Mouse (Mus musculus): Measurements from ENCODE around the gene 1810010H24Rik. TPM values are rescaled to one million over a fixed set of nuclear protein-coding genes. Genes with fewer than 3 reads are reported as not detected.
A peak's percentile ranks its signal among the peaks of the same experiment; 100 is the strongest.

1810010H24Rik gene
- polyA plus RNA-seq, 1 experiment from 2014 or later: 1.5 TPM

DNA sequence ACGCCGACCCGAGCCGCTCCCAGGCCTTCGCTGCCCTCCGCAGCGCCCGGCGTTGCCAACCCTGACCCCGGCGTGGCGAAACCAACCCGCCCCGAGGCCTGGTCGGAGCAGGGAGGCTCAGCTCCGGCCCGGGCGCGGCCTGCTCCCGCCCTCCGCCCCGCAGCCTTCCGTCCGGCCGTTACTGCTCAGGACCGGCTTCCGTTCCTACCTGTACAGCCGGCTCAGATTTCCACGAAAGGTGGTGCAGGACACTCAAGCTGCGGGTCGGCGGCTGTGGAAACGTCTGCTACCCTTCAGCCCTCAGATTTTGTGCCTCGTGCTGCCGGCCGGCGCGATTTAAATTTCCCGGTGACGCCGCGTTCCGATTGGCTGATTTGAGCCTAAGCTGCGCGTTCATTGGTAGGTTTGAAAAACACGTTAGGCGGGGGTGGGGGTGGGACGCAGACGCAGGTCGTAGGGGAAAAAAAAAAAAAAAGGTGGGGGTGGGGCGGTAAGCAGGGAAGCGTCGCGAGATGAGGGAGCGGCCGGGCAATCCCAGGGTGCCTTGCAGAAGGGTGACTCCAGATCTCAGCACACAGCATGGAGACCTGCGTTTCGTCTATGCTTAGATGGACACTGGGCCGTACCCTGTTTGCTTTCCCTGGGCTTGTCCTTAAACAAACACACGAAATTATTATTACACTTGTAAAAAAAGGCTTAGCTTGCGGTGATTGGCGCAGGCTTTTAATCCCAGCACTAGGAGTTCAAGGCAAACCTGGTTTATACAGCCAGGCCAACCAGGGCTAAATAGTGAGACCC is 26.1 kb upstream of the 1810010H24Rik start, which contains the start of gene Kpna2:
Gene Kpna2, minus strand, starts transcription at position 391 of the 798 bp plus-strand sequence.
- H3K27me3 ChIP-seq (replicated peaks): no peaks in the 10 kb centered on the region; the same call in 1 of the 2 replicates
- H3K36me3 ChIP-seq: peaks cover 32% of the 10 kb centered on the region
- peak within 1 kb of the TSS; percentile 85 for H3K4me3 ChIP-seq
- H3K4me1 ChIP-seq: peaks cover 37% of the 10 kb centered on the region
- H3K4me2 ChIP-seq: peak within 1 kb of the TSS; percentile 77
- H3K9me3 ChIP-seq (replicated peaks): no peaks in the 10 kb centered on the region
- under 1% methylated on average over 52 of the region's 62 CpGs for WGBS (ENCODE audit: insufficient replicate concordance)
- peak within 1 kb of the TSS; percentile 94 for H3K9ac ChIP-seq
- H3K27ac ChIP-seq: peak within 1 kb of the TSS; percentile 90
- peak; percentile 88 for ATAC-seq

DNA sequence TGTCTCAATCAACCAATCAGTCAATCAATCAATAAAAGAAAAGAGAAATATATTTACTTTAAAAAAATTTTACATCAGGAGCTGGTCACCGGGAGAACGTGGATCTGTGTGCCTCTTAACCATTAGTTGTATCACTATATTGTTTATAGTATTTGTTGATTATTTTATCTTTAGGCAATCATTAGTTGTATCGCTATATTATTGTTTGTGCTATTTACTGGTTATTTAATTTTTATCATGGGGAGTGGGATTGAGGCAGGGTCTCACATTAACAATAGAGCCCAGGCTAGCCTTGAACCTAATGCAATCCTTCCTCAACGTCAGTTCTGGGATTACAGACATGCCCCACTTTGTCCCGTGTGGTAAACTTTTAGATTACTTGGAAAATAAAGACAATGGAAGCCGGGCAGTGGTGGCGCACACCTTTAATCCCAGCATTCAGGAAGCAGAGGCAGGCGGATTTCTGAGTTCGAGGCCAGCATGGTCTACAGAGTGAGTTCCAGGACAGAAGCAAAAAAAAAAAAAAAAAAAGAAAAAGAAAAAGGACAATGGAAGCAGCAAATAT is 25.4 kb upstream of the 1810010H24Rik start:
- peak overlapping the region; percentile 52 for H3K4me3 ChIP-seq
- peak overlapping the region; percentile 77 for H3K4me2 ChIP-seq
- peak overlapping the region; percentile 82 for H3K27ac ChIP-seq
- H3K9me3 ChIP-seq (replicated peaks): no peaks in the 10 kb centered on the region
- peaks cover 25% of the 10 kb centered on the region for H3K36me3 ChIP-seq
- peaks cover 30% of the 10 kb centered on the region for H3K4me1 ChIP-seq
- H3K27me3 ChIP-seq (replicated peaks): no peaks in the 10 kb centered on the region; the same call in 1 of the 2 replicates
- ATAC-seq: no peak
- 76% methylated on average over 9 of the region's 9 CpGs for WGBS (ENCODE audit: insufficient replicate concordance)
- H3K9ac ChIP-seq: peak overlapping the region; percentile 67

DNA sequence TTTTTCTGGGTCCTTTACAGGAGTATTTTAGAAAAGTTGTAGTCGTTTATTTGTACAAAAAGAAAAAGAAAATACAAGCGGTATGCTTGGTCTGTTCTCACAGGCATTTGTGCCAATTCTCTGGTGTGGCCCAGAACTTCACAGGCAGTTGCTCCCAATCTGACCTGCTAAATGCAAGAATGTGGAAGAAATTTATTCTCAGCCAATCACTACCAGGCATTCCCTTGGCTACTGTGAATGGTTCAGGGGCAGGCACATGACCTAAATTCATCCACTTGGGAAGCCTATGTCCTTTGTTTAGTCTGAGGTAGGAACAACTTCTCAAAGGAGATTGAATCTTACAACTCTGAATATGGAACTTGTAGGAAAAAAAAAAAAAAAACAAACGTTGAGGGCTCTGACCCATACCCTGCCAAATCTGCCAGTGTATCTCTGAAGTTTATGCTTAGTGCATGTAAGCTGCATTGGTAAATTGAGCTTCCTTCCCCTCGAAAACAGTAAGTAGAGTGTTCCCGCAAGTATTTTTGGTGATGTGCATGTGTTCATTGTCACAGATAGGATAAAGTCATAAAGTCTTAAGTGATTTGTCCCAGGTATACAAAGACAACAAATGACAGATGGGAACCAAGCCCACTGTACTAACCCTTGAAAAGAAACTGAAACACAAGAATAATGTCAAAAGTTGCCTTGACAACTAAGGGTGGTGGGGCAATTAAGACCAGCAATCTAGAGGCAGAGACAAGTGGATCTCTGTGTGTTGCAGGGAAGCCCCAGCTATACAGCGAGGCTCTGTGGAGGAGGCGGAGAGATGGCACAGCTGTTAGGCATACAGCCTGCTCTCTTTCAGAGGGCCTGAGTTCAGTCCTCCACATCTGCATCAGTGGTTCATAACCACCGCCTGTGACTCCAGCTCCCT is 23.5 kb upstream of the 1810010H24Rik start:
- Histone ChIP-seq H3K9ac (no peak overlapping the region), H3K27ac (no peak overlapping the region), H3K4me3 (no peak overlapping the region), H3K36me3 (peaks cover 5% of the 10 kb centered on the region), H3K4me1 (peaks cover 10% of the 10 kb centered on the region), H3K4me2 (no peak overlapping the region), H3K9me3 (replicated peaks) (no peaks in the 10 kb centered on the region), H3K27me3 (replicated peaks) (no peaks in the 10 kb centered on the region; the same call in 1 of the 2 replicates)
- 54% methylated on average over 8 of the region's 8 CpGs for WGBS (ENCODE audit: insufficient replicate concordance)
- ATAC-seq: no peak

DNA sequence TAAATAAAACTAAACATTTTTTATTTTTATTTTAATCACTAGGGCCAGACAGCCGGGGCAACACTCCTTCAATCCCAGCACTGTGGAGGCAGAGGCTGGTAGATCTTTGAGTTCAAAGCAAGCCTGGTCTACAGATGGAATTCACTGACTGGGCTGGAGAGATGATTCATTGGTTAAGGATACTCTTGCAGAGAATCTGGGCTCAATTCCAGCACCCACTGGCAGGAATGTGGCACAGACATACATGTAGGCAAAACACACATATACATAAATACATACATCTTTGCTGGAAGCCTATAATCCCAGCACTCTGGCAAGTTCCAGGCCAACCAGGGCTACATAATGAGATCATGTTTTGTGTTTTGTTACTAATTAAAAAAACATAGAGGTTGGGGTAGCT is 19.9 kb upstream of the 1810010H24Rik start:
- Histone ChIP-seq H3K9ac (no peak overlapping the region), H3K4me2 (no peak overlapping the region), H3K9me3 (replicated peaks) (no peaks in the 10 kb centered on the region), H3K27ac (no peak overlapping the region), H3K27me3 (replicated peaks) (peaks cover 13% of the 10 kb centered on the region), H3K4me3 (no peak overlapping the region), H3K4me1 (no peaks in the 10 kb centered on the region), H3K36me3 (no peaks in the 10 kb centered on the region)
- 75% methylated on average over 1 of the region's 1 CpGs for WGBS (ENCODE audit: insufficient replicate concordance)
- ATAC-seq: no peak

DNA sequence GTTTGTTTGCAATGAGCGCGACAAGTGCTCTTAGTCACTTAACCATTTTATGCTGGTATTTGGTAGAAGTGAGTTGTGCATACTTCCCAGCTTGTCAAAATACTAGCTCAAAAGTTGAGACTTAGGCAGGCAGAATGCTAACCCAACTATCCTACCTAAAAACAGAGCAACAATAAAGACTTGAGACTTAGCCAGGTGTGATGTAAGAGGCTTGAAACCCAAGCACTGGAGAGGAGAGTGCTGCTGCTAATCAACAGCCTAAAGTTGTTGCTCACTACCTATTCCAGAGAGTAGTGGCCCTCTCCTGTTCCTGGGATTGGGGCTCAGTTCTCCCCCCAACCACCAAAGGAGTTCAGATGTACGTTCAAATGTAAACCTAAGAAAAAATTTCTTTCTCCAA is 15.0 kb upstream of the 1810010H24Rik start:
- H3K4me2 ChIP-seq: no peak overlapping the region
- no peak overlapping the region for H3K4me3 ChIP-seq
- H3K9me3 ChIP-seq (replicated peaks): no peaks in the 10 kb centered on the region
- no peak overlapping the region for H3K27ac ChIP-seq
- no peak for ATAC-seq
- no peak overlapping the region for H3K9ac ChIP-seq
- WGBS (ENCODE audit: insufficient replicate concordance): 90% methylated on average over 3 of the region's 3 CpGs
- no peaks in the 10 kb centered on the region for H3K36me3 ChIP-seq
- peaks cover 13% of the 10 kb centered on the region for H3K27me3 ChIP-seq (replicated peaks)
- H3K4me1 ChIP-seq: peaks cover 21% of the 10 kb centered on the region

DNA sequence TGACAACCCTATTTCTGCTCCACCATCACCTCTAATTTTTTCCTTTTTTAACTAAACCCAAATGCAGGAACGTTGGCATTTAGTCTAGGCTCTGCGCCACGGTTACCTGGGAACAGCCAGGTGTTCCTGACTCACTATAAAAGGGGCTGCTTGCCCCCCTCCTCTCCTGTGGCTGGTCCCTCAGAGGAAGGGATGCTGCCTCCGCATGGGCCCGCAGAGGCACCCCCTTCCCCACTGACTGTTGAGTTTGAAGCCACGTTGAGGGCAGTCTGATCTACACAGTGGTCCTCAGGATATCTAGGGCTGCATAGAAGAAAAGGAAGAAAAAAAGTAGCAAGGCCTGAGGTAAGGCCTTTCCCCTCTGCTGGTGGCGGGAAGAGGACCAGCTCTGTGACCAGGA is 14.3 kb upstream of the 1810010H24Rik start:
- H3K27ac ChIP-seq: no peak overlapping the region
- no peak for ATAC-seq
- peaks cover 13% of the 10 kb centered on the region for H3K27me3 ChIP-seq (replicated peaks)
- peak overlapping the region; percentile 66 for H3K4me2 ChIP-seq
- peaks cover 21% of the 10 kb centered on the region for H3K4me1 ChIP-seq
- no peaks in the 10 kb centered on the region for H3K36me3 ChIP-seq
- 71% methylated on average over 7 of the region's 7 CpGs for WGBS (ENCODE audit: insufficient replicate concordance)
- H3K9me3 ChIP-seq (replicated peaks): no peaks in the 10 kb centered on the region
- no peak overlapping the region; the same call in 1 of the 2 replicates for H3K4me3 ChIP-seq
- no peak overlapping the region for H3K9ac ChIP-seq

DNA sequence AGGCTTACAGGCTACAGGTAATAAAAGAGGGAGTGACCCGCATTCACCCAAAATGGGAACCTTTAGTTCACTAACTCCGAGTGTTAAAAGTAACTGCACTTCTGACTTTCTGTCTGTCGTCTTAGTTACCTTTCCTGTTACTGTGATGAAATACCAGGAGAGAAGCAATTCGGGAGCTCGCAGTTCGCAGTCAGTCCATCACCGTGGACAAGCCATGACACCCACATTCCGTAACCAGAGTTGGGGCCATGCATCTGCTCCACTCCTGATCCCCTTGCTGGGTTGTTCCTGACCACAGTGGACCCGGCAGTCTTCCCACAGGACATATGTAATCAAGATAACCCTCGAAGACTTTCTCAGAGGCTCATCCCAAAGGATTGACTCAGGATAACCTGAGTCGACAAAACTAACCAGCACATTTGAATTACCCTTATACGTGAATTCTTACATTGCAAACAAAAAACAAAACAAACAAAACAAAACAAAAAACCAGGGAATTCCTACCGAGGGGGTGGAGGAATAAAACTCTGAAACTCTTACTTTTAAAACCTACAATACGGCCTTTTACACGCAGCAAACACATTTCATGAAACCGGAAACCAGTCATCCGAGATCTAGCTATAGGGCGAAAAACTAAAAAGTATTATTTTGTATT is 13.7 kb upstream of the 1810010H24Rik start:
- WGBS (ENCODE audit: insufficient replicate concordance): 31% methylated on average over 18 of the region's 18 CpGs
- H3K4me2 ChIP-seq: peak overlapping the region; percentile 66
- H3K4me1 ChIP-seq: peaks cover 21% of the 10 kb centered on the region
- H3K9me3 ChIP-seq (replicated peaks): no peaks in the 10 kb centered on the region
- H3K9ac ChIP-seq: peak overlapping the region; percentile 85
- no peaks in the 10 kb centered on the region for H3K36me3 ChIP-seq
- peak overlapping the region; percentile 69 for H3K4me3 ChIP-seq
- H3K27ac ChIP-seq: peak overlapping the region; percentile 95
- peaks cover 13% of the 10 kb centered on the region for H3K27me3 ChIP-seq (replicated peaks)
- ATAC-seq: no peak

DNA sequence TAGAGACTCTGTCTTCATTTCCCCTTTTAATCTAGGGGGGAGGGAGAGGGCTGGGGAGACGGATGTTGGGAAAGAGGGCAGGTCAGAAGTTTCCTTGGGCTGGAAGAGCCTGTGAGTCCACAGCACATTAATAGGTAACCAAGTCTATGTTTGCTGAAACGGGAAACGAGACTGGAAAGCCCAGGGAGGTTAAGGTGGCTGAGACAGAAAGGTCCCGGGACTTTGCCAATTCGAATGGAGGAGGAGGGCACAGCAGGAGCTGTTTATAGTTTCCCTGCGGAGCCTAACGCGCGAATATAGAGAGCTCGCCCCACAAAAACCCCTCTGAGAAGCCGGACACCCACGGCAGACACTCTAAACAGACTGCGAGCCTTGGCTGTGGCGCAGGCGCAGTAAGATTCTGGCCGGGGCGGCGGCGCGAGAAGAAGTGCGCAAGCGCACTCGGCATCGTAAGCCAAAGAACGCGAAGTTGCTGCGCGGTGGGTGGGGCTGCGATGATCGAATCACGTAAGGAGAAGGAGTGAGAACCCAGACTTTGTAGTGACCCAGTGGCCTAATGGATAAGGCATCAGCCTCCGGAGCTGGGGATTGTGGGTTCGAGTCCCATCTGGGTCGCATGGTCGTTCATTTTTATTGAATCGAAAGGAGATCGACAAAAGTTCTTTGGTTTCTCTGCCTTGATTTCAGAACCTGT is 13.0 kb upstream of the 1810010H24Rik start:
- H3K4me3 ChIP-seq: peak overlapping the region; percentile 69
- H3K27me3 ChIP-seq (replicated peaks): peaks cover 13% of the 10 kb centered on the region

DNA sequence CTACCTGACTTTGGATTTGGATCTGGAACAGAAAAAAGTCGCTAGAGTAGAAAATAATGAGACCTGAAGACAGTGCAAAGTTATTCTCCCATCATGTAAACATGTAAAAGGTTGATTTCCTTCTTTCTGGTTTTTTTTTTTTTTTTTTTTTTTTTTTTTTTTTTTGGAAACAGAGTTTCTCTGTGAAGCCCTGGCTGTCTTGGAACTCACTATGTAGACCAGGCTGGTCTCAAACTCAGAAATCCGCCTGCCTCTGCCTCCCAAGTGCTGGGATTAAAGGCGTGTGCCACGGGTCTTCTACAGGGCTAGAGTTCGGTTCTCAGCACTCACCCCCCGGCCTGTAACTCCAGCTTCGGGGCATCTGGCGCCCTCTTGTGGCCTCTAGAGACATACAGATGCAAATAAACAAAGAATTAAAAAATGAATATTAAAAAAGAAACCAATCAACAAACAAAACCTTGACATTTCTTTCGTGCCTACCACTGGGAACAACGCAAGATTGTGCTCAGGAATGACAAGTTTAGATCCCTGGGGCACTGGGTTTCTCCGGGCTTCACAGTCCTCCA is 11.4 kb upstream of the 1810010H24Rik start:
- Histone ChIP-seq H3K4me3 (no peak overlapping the region), H3K9me3 (replicated peaks) (no peaks in the 10 kb centered on the region), H3K36me3 (no peaks in the 10 kb centered on the region), H3K4me1 (peaks cover 26% of the 10 kb centered on the region), H3K27ac (no peak overlapping the region), H3K9ac (no peak overlapping the region), H3K4me2 (0 out of 2 replicates have a peak overlapping the region, but pooled peaks have one; percentile 36), H3K27me3 (replicated peaks) (no peaks in the 10 kb centered on the region; the same call in 1 of the 2 replicates)
- ATAC-seq: no peak
- 75% methylated on average over 11 of the region's 11 CpGs for WGBS (ENCODE audit: insufficient replicate concordance)

More for the DNA sequence above, 13.0 kb upstream of the 1810010H24Rik start:
- Histone ChIP-seq H3K36me3 (no peaks in the 10 kb centered on the region), H3K9me3 (replicated peaks) (no peaks in the 10 kb centered on the region), H3K9ac (peak overlapping the region; percentile 85), H3K27ac (peak overlapping the region; percentile 95), H3K4me1 (peaks cover 21% of the 10 kb centered on the region), H3K4me2 (peak overlapping the region; percentile 66)
- under 1% methylated on average over 37 of the region's 37 CpGs for WGBS (ENCODE audit: insufficient replicate concordance)
- peak; percentile 92 for ATAC-seq

DNA sequence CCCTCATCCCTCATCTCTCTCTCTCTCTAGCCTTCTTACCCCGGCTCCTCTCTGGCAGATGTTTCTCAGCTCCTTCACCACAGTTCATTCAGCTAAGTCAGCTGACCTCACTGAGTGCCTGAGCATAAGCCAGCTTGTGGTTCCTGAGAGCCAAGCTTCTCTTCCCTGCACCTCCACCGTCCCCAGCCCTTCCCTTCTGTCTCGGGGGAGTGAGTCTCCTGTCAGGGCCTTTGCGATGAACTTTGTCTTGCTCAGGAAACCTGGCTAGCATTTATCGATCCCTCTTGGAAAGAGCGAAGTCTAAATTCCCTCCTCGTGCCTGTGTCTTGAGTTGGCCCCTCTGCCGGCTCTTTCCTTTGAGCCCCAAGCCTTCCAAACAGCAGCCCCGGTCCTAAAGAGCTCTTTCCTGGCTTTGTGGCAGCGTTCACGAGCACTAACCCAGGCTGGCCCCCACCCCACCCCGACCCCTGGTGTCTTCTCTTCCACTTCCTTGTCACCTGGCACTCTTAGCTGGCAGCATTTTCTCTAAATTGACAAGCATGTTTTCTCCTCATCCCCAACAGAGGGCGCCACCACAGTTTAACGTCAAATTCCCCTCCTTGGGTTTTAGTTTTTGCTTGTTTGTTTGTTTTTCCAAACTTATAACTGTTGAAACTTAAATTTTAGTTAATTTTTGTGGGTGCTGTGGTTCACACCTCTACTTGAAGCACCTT is 10.7 kb upstream of the 1810010H24Rik start:
- WGBS (ENCODE audit: insufficient replicate concordance): 31% methylated on average over 14 of the region's 14 CpGs
- peak overlapping the region; percentile 22; the same call in 1 of the 2 replicates for H3K9ac ChIP-seq
- ATAC-seq: no peak
- H3K36me3 ChIP-seq: no peaks in the 10 kb centered on the region
- peak overlapping the region; percentile 10 for H3K4me3 ChIP-seq
- peak overlapping the region; percentile 36 for H3K4me2 ChIP-seq
- H3K9me3 ChIP-seq (replicated peaks): no peaks in the 10 kb centered on the region
- H3K27ac ChIP-seq: peak overlapping the region; percentile 5; the same call in 1 of the 2 replicates
- no peaks in the 10 kb centered on the region for H3K27me3 ChIP-seq (replicated peaks)
- peaks cover 26% of the 10 kb centered on the region for H3K4me1 ChIP-seq
